Mouse (Mus musculus): ENCODE measurements around the gene Ehd2.

Ehd2 gene

GRCm38 (mm10) chr7:15901366-15902048 is 65.9 kb downstream of the Ehd2 start:
- DNase-seq = no peak
